Mouse (Mus musculus): ENCODE measurements around the gene Dgkh.

The Dgkh gene

DNA sequence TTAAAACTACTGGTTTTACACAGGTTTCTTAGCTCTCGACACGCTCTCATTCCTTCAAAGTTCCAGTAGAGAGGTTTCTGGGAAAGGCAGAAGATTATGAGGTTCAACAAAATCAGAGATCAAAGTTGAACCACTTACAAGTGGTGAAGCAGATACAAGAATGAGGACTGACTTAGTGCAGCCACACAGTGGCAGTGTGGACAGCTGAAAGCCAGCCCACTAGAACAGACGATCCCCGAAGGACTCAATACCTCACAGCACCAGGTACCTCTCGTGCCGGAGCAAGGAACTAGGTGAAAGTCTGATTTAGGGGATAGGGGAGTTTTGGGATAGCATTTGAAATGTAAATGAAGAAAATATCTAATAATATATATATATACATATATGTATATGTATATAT lies 56.1 kb downstream of the Dgkh start:
- no peak for DNase-seq (ENCODE audit: low spot score)

DNA sequence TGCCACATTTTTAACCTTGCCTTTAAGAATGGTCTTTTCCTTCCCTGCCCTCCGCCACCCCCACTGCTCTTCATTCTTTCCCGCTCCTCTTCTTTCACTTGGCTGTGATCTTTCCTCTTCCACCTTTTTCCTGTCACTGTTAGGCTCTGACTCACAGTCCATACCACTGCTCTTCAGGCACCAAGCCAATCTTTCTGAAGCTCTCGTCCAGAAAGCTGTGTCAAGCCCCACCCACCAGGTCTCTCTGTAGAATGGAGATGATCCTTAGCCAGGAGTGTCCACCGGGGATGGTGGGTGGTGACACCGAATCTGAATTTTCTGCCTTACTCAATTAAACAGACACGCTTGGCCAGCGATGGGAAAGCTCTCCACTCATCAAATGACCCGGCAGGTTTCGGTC lies 58.0 kb downstream of the Dgkh start:
- DNase-seq (ENCODE audit: low spot score) = no peak

- no peak for DNase-seq (ENCODE audit: low spot score)
These were observed 62.6 kb downstream of the Dgkh start for GRCm38 (mm10) chr14:78669986-78670385.

- peak; percentile 70 for DNase-seq (ENCODE audit: low spot score)
These were observed 64.3 kb downstream of the Dgkh start for GRCm38 (mm10) chr14:78668291-78668690.

DNA sequence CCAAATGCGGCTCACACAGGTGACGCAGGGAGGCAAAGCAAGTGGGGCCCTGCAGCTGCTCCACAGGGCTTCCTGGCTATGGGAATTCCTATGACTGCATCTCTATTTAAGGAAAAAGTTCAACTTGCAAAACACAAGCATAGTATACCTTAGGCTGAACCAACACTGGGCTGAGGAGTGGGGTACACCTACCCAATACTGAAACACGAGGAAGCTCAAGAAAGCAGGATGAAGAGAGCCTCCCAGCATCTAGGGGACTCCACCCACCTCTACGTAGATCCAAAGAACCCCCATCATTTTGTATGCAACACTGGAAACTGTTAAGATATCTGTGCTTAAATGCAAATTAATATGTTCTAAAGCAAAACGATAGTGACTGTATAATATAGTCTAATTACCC lies 64.8 kb downstream of the Dgkh start:
- no peak for DNase-seq (ENCODE audit: low spot score)

DNA sequence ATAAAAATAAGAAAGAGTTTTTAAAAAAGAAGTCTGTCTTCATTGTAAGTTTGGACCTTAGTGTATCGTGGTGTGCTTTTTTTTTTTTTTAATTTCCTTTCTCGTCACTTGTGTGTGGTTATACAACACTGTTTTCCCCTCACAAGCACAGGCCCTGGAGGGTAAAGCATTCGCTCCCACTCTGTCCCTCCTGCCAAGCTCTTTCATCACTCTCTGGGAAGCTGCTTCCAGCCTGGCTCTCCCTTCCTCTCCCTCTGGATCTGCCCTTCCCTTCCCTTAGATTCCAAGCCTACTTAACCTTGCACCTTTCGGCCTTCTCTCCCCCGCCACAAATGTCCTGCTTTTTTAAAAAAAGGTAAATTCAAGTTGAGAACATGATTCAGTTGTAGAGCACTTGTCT lies 69.9 kb downstream of the Dgkh start:
- no peak for DNase-seq (ENCODE audit: low spot score)

GRCm38 (mm10) chr14:78661462-78661861 lies 71.1 kb downstream of the Dgkh start:
- no peak for DNase-seq (ENCODE audit: low spot score)

- DNase-seq (ENCODE audit: low spot score) = no peak
These were observed 73.9 kb downstream of the Dgkh start for GRCm38 (mm10) chr14:78658697-78659096.

DNA sequence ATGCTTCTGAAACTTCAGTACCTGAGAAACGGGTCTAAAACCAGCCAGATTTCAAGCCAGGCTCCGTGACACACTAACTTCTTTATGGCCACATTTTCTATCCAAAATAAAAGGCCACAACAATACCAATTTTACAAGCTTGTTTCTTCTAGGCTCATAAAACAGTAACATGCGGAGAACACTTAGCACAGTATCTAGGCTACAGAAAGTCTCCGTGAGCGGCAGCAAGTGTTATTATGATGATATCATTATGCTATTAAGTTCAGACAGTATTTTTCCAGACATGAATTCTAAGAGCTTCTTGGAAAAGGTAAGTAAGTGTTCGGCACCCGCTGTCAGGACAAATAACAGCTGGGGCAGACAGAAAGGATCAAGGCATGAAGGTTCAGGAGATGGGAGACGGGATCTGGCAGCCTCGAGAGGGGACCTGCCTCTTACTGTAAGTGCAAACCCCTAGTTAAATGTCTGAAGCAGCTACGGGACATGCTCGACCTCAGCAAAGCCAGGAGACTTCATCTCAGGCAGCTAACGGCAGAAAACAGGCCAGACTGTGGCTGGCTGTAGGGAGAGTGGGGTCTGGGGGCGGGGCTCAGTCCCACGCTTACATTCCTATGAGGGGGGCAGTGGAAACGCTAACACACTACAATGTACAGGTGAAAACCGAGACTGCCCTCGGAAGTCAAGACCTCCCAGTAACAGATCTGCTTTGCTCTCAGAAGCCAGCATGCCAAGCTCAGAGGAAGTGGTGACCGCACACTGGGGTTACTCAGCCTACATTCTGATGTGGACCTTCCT lies 75.5 kb downstream of the Dgkh start:
- no peak for DNase-seq (ENCODE audit: low spot score)

- DNase-seq (ENCODE audit: low spot score) = no peak
These were observed 77.5 kb downstream of the Dgkh start for GRCm38 (mm10) chr14:78654939-78655556.

DNA sequence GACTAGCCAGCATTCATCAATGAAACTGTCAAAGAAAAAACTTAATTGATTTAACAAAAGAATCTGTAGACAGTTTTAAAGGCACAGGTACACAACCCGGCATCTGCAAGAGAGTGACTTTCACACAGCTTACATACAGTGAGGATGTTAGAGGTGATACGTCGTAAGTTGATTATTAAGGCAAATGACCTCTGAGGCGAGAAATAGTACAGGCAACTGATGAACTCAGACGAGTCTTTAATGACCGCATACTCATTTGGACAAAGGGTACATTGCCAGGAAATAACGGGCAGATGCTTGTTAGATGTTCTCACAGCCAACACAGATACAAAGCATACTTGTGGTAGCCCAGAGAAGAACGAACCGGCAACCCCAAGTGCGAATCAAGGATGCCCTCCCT lies 78.4 kb downstream of the Dgkh start:
- DNase-seq (ENCODE audit: low spot score) = no peak

GRCm38 (mm10) chr14:78653333-78653732 lies 79.2 kb downstream of the Dgkh start:
- no peak for DNase-seq (ENCODE audit: low spot score)

GRCm38 (mm10) chr14:78651696-78652095 lies 80.9 kb downstream of the Dgkh start:
- DNase-seq (ENCODE audit: low spot score) = no peak

- DNase-seq (ENCODE audit: low spot score) = no peak
These were observed 82.0 kb downstream of the Dgkh start for GRCm38 (mm10) chr14:78650379-78651095.

- DNase-seq (ENCODE audit: low spot score) = no peak
These were observed 82.9 kb downstream of the Dgkh start for GRCm38 (mm10) chr14:78649525-78650274.

GRCm38 (mm10) chr14:78645622-78646021 lies 87.0 kb downstream of the Dgkh start:
- no peak for DNase-seq (ENCODE audit: low spot score)

GRCm38 (mm10) chr14:78641314-78641713 lies 91.3 kb downstream of the Dgkh start:
- DNase-seq (ENCODE audit: low spot score) = no peak

- DNase-seq (ENCODE audit: low spot score) = no peak
These were observed 92.9 kb downstream of the Dgkh start for GRCm38 (mm10) chr14:78639691-78640090.

DNA sequence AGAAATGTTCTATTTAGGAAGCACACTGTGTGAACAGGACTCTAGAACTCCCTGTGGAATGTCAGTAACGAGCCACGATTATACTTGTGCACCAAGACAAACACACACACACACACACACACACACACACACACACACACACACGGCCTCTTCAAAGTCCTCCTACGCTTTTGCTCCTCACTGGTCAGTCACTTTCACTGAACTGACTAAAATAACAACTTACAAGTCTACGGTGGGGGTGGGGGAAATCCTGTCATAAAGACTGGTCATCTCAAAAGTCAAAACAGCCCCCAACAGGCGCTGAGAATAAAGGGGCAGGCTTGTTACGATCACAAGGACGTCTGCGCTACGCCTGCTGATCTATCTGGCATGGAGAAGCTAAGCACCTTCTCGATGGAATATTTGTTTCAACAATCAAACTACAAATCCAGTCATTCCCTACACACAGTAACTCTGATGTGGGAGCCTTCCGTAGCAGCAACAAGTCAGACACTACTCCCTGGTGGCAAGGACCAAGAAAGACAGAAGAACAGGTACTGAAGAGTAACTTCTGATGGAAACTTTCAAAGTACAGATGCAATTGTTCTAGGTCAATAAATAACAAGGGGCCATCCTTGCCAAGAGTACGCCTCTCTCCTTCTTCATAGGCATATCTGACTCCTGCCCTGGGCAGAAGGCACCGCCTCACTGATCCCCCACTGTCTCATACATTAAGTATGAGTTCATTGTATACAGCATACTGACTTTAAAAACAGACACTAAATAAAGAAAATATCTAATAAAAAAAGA lies 96.8 kb downstream of the Dgkh start:
- no peak for DNase-seq (ENCODE audit: low spot score)

GRCm38 (mm10) chr14:78632747-78633146 lies 99.8 kb downstream of the Dgkh start:
- no peak for DNase-seq (ENCODE audit: low spot score)

All from left cerebral cortex, adult 11 months (tissue).